Mouse (Mus musculus): Measurements from ENCODE around the gene Aldh5a1. TPM values are rescaled to one million over a fixed set of nuclear protein-coding genes. Genes with fewer than 3 reads are reported as not detected.
A peak's percentile ranks its signal among the peaks of the same experiment; 100 is the strongest.
"Not testable (repeated sequence)": the region's sequence is repeated elsewhere in the genome, so short reads cannot be mapped to it uniquely, and the experiment has no call there.

The Aldh5a1 gene
- 10 to 100 TPM; 62.0 to 68.8 TPM for total RNA-seq (2021)
- long read RNA-seq, full-length matches to known transcripts = 19 of 41 reads
- long read RNA-seq, partial matches to known transcripts = 20 of 41 reads
- long read RNA-seq, other reads (novel, unspliced or antisense) = 2 of 41 reads

- peak; percentile 62 to 86 for DNase-seq (ENCODE audit: low spot score in 2 of 2)
Measured at GRCm38 (mm10) chr13:24937108-24937838, at the start of gene Aldh5a1. Gene Aldh5a1, minus strand, starts transcription at chr13:24937661.

GRCm38 (mm10) chr13:24985435-24985834 lies 48.0 kb upstream of the Aldh5a1 start:
- peak in 1 of 2 experiments; percentile 55 for DNase-seq (ENCODE audit: low spot score in 2 of 2)

GRCm38 (mm10) chr13:24981031-24981430 lies 43.6 kb upstream of the Aldh5a1 start:
- DNase-seq (ENCODE audit: low spot score in 2 of 2) = no peak

DNA sequence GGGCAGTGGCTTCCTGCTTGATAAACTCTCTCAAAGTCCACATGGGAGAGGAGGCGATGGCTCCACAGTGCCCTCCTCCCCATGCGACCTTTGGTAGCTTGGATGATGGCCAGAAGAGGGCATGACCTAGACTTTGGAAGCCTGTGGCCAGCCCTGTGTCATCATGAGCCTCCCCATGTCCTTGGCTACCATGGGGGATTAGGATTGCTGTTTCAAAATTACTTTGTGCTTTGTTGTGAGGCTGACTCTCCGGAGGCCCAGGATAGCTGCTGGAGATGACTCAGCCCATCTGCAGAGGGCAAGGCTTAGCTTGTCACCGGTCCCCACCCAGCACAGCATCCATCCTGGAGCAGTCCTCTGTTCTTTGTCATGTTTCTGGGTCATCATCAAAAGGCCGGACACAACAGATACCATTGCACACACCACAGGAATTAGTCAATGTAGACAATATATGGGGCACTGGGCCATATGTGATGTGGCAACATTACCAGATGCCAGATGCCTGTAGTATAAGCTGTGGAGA lies 40.4 kb upstream of the Aldh5a1 start:
- DNase-seq (ENCODE audit: low spot score in 2 of 2) = no peak

DNA sequence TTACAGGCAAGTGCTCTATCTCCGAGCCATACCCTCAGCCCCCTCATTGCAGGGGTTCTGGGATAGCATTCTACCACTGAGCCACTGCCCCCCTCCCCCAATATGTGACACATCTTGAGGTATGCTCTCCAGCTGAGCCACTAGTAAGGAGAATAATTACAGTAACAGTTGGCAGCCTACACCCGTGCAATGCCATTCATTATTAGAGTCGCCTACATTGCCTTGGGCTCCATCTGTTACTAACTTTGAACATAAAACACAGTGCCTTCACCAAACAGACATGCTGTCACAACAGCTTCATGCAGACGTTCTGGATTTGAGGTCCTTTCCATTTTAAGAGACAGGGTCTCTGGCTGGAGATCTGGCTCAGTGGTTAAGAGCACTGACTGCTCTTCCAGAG lies 38.9 kb upstream of the Aldh5a1 start:
- peak; percentile 41 to 78 for DNase-seq (ENCODE audit: low spot score in 2 of 2)

DNA sequence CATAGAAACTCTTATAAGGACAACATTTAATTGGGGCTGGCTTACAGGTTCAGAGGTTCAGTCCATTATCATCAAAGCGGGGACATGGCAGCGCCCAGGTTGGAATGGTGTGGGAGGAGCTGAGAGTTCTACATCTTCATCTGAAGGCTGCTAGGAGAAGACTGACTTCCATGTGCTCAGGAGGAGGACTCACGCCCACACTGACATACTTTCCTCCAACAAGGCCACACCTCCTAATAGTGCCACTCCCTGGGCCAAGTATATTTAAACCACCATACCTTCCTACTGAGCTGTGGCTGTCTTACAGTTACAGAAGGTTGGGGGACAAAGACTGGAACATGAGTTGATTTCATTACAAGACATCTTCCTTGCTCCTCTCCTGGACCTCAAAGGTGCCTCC lies 34.3 kb upstream of the Aldh5a1 start:
- DNase-seq (ENCODE audit: low spot score in 2 of 2) = not testable (repeated sequence)

DNA sequence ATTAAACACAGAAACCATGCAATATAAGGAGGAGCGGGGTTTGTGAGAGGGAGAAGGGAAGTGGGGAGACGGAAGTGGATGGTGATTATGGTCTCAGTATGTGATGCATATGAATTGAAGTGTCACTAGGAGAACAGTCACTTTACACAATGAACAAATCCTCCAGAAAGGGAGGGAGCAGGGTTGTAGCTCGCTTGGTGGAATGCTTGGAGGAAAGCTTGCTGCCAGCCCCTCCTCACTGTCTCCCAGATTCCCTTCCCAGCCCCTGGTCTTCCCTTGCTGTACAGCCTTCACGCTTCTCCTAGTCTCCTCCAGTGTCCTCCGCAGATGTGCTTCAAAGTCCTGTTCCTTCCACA lies 28.4 kb upstream of the Aldh5a1 start:
- no peak for DNase-seq (ENCODE audit: low spot score in 2 of 2)

- no peak for DNase-seq (ENCODE audit: low spot score in 2 of 2)
Measured at GRCm38 (mm10) chr13:24965130-24965845, 27.8 kb upstream of the Aldh5a1 start.

GRCm38 (mm10) chr13:24962119-24962518 lies 24.7 kb upstream of the Aldh5a1 start:
- DNase-seq (ENCODE audit: low spot score in 2 of 2) = no peak

DNA sequence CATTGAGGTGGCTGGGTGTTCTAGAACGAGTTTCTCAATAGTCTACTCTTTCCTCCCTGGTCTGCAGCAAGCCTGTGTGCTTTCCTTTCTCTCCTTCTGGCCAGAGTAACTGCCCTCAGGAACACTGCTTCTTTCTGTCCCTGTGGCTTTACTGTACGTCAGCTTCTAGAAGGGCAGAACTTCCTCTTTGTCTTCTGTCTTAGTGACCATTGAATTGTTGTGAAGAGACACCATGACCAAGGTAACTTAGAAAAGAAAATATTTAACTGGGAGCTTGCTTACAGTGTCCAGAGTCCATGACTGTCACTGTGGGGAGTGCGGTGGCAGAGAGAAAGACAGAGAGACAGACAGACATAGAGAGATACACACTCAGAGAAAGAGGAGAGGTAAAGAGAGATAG lies 22.6 kb upstream of the Aldh5a1 start:
- no peak for DNase-seq (ENCODE audit: low spot score in 2 of 2)

- no peak for DNase-seq (ENCODE audit: low spot score in 2 of 2)
Measured at GRCm38 (mm10) chr13:24958671-24959070, 21.2 kb upstream of the Aldh5a1 start.

- DNase-seq (ENCODE audit: low spot score in 2 of 2) = no peak
Measured at GRCm38 (mm10) chr13:24955500-24955899, 18.0 kb upstream of the Aldh5a1 start.

DNA sequence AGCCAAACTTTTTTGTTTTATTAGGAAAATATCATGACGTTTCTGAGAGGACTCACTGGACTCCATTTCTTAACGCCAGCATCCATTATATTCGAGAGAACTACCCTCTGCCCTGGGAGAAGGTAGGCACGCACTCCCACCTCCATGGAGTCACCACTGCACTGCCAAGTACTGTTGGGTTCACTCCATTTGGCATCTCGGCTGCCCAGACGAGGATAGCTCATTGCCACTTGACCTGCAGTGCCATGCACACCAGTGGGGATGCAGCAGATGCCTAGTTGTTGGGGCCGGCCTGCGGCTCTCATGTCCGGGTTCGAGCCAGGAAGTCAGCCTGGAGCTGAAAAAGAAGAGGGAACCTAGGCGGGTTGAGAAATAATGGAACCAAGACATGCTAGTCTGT lies 17.6 kb upstream of the Aldh5a1 start:
- no peak for DNase-seq (ENCODE audit: low spot score in 2 of 2)

DNA sequence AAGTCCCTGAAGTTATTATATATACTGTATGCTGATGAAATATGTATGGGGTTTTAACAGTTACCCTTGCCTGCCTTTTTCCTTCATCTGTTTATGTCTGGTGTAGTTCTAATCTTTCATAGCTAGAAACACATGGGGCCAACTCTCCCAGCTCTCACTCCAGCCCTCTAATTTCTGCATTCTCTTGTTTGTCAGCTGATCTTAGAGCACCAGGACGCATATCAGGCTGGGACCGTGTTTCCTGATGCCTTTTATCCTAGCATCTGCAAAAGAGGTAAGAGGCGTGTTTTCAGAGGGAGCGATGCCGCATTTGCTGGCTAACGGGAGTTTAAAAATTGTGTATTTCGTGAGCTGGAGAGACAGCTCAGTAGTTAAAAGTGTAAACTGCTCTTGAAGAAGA lies 15.2 kb upstream of the Aldh5a1 start:
- DNase-seq (ENCODE audit: low spot score in 2 of 2) = no peak

- no peak for DNase-seq (ENCODE audit: low spot score in 2 of 2)
Measured at GRCm38 (mm10) chr13:24948870-24949269, 11.4 kb upstream of the Aldh5a1 start.

DNA sequence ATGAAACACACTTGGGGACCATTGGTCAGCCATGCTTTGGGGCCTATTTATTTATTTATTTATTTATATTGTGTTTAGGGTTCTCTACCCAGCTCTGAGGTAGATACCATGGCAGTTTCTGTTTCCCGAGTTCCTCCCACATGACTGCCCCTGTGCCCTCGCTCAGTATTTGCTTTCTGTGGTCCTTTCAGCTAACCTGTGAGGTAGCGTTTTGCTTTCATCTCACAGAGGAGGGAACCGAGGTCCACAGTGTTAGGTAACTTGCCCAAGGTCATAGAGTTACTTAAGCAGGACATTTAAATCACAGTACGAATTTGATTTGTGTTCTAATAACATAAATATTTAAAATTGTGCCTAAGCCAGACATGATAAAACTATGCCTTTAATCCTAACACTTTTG lies 9.7 kb upstream of the Aldh5a1 start:
- no peak for DNase-seq (ENCODE audit: low spot score in 2 of 2)

DNA sequence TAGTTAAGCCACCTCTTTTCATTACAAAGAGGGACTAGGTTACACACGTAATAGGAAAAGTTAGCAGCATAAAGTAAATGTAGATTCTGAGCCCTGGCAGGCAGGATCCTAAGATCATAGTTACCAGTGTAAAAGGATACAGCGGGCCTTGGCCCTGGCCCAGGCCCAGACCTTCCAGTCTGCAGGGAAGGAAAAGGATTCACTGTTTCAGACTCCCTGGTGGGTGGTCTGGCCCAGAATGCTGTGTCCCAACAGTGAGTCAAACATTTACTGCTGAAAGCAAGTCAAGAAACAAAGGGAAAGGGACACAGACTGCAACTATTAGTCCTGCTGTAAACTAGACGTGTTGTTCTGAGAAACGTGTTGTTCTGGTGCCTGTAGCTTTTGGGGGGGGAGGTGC lies 8.1 kb upstream of the Aldh5a1 start:
- no peak for DNase-seq (ENCODE audit: low spot score in 2 of 2)

DNA sequence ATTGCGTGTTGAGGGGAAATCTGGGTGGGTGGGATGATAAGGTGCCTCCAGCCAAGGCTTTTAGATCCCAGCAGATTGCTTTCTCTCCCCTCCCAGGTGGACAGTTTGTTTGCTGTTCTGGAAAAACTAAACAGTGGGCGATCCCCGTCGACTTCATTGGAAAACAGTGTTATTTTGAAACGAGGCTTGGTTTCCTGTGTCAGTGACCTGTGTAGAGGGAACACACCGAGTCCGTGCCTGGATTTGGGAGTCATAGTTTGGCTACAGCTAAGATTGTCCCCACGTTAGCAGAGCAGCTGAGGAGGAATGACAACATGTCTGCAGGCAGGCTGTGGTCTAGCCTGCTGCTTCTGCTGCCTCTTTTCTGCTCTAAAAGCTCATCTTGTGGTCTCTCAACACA lies 5.8 kb upstream of the Aldh5a1 start:
- no peak for DNase-seq (ENCODE audit: low spot score in 2 of 2)

DNA sequence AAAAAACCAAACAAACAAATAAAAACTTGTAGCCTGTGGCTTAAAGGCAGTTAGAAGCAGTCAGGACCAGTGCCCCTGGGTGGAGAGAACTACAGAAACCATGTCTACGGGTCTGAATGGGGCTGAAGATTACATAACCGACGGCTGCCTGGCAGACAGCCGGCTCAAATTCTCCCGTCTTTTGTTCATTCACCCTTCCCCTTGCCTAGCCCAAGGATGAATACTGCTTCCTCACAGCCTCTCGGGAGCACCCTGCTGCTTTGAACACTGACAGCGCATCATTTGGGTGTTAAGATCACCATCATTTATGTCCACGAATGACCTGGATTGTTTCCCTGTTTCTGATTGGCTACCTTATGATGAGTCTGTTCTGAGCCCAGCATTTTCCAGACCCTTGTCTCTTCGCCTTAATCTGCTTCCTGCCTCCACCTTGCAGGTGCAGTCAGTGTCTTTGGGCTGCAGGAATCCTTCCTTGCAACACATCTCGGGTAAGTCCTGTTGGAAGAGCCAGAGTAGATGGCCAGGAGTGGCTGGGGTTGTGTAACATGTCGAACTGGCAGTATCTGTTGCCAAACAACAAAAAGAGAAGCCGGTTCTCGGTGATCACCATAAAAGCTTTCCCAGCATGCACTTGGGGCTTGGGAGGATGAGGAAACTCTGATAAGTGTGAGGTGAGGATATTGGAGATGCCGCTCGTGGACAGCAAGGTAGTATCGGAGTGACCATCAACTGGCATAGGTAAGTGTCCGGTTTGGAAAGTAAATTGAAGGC lies 5.2 kb upstream of the Aldh5a1 start, which contains the start of gene Gpld1:
Gene Gpld1 (plus strand): TSS at position 641 of the 771 bp plus-strand sequence.
- peak in 1 of 2 experiments; percentile 54 for DNase-seq (ENCODE audit: low spot score in 2 of 2)

DNA sequence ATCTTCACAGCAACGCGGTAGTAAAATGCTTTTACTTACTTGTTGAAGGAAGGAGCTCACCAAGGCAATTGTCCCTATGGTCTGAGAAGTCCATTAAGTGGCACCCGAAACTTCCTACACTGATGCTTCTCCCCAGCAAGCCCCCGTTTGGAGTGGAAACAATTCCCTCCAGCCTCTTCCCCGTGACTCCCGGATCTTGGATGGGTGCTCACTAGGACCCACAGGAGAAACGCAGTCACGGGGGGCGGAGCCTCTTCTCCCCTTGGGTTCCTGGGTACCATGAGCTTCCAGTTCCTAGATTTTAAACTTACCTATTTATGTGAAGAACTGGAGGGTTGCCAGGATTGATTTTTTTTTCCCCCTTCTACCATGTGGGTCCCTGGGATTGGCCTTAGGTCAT lies 2.0 kb upstream of the Aldh5a1 start:
- DNase-seq (ENCODE audit: low spot score in 2 of 2) = no peak

DNA sequence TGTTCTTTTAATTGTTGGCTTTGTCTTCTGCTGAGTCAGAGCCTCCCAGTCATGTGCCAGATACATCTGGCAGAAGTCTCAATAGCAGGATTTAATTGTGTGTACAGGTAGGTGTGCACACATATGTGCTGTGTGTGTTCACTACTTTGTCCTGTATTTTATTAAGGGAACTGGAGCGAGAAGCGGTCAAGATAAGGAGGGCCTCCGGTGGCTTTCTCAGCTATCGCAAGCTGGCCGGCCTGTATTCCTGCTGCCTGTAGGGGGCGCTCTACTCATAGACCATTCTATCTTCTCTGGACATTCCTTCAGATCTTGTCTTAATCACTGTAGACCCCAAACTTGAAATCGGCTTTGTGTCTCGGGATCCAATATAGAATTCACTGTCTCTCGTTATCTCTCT lies 1.2 kb upstream of the Aldh5a1 start:
- DNase-seq (ENCODE audit: low spot score in 2 of 2) = peak; percentile 54 to 90

DNA sequence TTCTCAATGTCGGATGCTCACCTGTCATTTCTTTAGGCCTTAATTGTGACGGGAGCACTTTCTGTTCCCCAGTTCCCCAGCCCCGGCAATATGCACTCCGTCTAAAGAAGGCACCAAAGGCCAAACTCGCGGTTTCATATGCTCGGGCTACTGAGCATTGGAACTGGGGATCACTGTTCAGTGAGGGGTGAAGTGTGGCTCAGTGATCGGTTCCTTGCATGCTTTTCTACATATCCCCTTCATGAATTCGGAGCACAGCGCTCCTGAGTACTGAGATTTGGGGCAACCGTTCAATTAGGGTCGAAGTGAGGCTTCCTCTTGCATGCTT lies 342 bp upstream of the Aldh5a1 start:
- DNase-seq (ENCODE audit: low spot score in 2 of 2) = no peak
